Mouse (Mus musculus) bone marrow, adult 2 months (tissue): ENCODE measurements around the gene Mcl1.

Experiments used
- CTCF ChIP-seq: fragments of 200-500 bp; IDR thresholded peaks from 2 replicates; pipeline ENCODE4 v1.5.1; 2011; ENCODE audit warnings: low read length, control low read depth; ENCODE audit not compliant: control insufficient read depth, insufficient read depth
- POLR2A ChIP-seq: fragments of 200-500 bp; IDR thresholded peaks from 2 replicates; pipeline ENCODE4 v1.6.1; 2011; ENCODE audit warnings: low read depth, mild to moderate bottlenecking, control low read depth, low read length, borderline replicate concordance; ENCODE audit not compliant: control insufficient read depth

GRCm38 (mm10) chr3:95659948-95660347 is 1.4 kb downstream of the Mcl1 start:
- TF ChIP-seq CTCF (no peak), POLR2A (no peak)
